Mouse (Mus musculus): ENCODE results near the gene Slc25a21.

Gene Slc25a21

GRCm38 (mm10) chr12:56767474-56767873 is 429.8 kb downstream of the Slc25a21 start:
- DNase-seq (ENCODE audit: low read depth, low spot score) = no peak

- no peak for DNase-seq (ENCODE audit: low read depth, low spot score)
These were observed 460.2 kb downstream of the Slc25a21 start for GRCm38 (mm10) chr12:56737104-56737503.

- no peak for DNase-seq (ENCODE audit: low read depth, low spot score)
These were observed 469.6 kb downstream of the Slc25a21 start for GRCm38 (mm10) chr12:56727631-56728030.

GRCm38 (mm10) chr12:56718707-56719051 is 478.6 kb downstream of the Slc25a21 start:
- no peak for DNase-seq (ENCODE audit: low read depth, low spot score)

- DNase-seq (ENCODE audit: low read depth, low spot score) = no peak
These were observed 479.1 kb downstream of the Slc25a21 start for GRCm38 (mm10) chr12:56717971-56718706.

GRCm38 (mm10) chr12:56701004-56701403 is 496.3 kb downstream of the Slc25a21 start:
- DNase-seq (ENCODE audit: low read depth, low spot score) = no peak

- DNase-seq (ENCODE audit: low read depth, low spot score) = no peak
These were observed 497.1 kb downstream of the Slc25a21 start for GRCm38 (mm10) chr12:56699915-56700900.

- no peak for DNase-seq (ENCODE audit: low read depth, low spot score)
These were observed 497.9 kb downstream of the Slc25a21 start for GRCm38 (mm10) chr12:56699351-56699750.

GRCm38 (mm10) chr12:56698191-56698980 is 498.9 kb downstream of the Slc25a21 start:
- no peak for DNase-seq (ENCODE audit: low read depth, low spot score)

GRCm38 (mm10) chr12:56697785-56698184 is 499.5 kb downstream of the Slc25a21 start:
- no peak for DNase-seq (ENCODE audit: low read depth, low spot score)

- no peak for DNase-seq (ENCODE audit: low read depth, low spot score)
These were observed 500.1 kb downstream of the Slc25a21 start for GRCm38 (mm10) chr12:56697011-56697740.

- no peak for DNase-seq (ENCODE audit: low read depth, low spot score)
These were observed 500.9 kb downstream of the Slc25a21 start for GRCm38 (mm10) chr12:56696174-56697010.

- DNase-seq (ENCODE audit: low read depth, low spot score) = no peak
These were observed 501.7 kb downstream of the Slc25a21 start for GRCm38 (mm10) chr12:56695358-56696173.

GRCm38 (mm10) chr12:56694936-56695335 is 502.3 kb downstream of the Slc25a21 start:
- DNase-seq (ENCODE audit: low read depth, low spot score) = no peak

- DNase-seq (ENCODE audit: low read depth, low spot score) = no peak
These were observed 502.9 kb downstream of the Slc25a21 start for GRCm38 (mm10) chr12:56694361-56694760.

GRCm38 (mm10) chr12:56693411-56694098 is 503.7 kb downstream of the Slc25a21 start:
- no peak for DNase-seq (ENCODE audit: low read depth, low spot score)

- DNase-seq (ENCODE audit: low read depth, low spot score) = no peak
These were observed 504.7 kb downstream of the Slc25a21 start for GRCm38 (mm10) chr12:56692536-56692935.

GRCm38 (mm10) chr12:56691427-56692079 is 505.7 kb downstream of the Slc25a21 start, which contains the start of gene Pax9:
Pax9 (plus strand) TSS chr12:56691767.
- DNase-seq (ENCODE audit: low read depth, low spot score) = no peak
